8 mouse cellular contexts compared by ENCODE assay signal in genomic region chr5:3341931-3342770, GRCm38 (mm10). TPM values are rescaled to one million over a fixed set of nuclear protein-coding genes. Genes with fewer than 3 reads are reported as not detected.
DNase-seq lines count a peak whose midpoint lies in the region; ATAC-seq lines count a peak whose summit lies in the region.

No protein-coding gene starts in this region.

- H3K9ac ChIP-seq in forebrain, embryonic 13.5 days: peak overlapping the region; percentile 73

- peak overlapping the region; percentile 93 for H3K4me2 ChIP-seq in forebrain, embryonic 13.5 days

- under 1% methylated on average over 60 of the region's 60 CpGs for WGBS in forebrain, embryonic 13.5 days
- under 1% methylated on average over 46 of the region's 60 CpGs for WGBS in macrophage (ENCODE audit: missing documents)

- no peaks in the 10 kb centered on the region for H3K36me3 ChIP-seq in forebrain, embryonic 13.5 days (ENCODE audit: poor library complexity, severe bottlenecking)
- H3K36me3 ChIP-seq in macrophage (ENCODE audit: inconsistent target): peaks cover 5% of the 10 kb centered on the region; the same call in 1 of the 2 replicates

- peak overlapping the region; percentile 62 for H3K4me3 ChIP-seq in forebrain, embryonic 13.5 days
- H3K4me3 ChIP-seq in macrophage (ENCODE audit: inconsistent target): peak overlapping the region; percentile 82

- peaks cover 6% of the 10 kb centered on the region; the same call in 1 of the 2 replicates for H3K27me3 ChIP-seq in forebrain, embryonic 13.5 days

- peak; percentile 76 for DNase-seq in CD4-positive, CD25-positive, alpha-beta regulatory T cell, adult 2 months (ENCODE audit: low read depth, low spot score)
- DNase-seq in adrenal gland, postnatal 10 days: peak; percentile 66
- DNase-seq in heart, postnatal 4 days: peak; percentile 63
- DNase-seq in layer of hippocampus, postnatal 14 days (ENCODE audit: low spot score in 2 of 2): peak; percentile 15 to 25
- peak; percentile 41 to 51 for DNase-seq in right cerebral cortex, postnatal 10 days (ENCODE audit: low spot score in 2 of 2)
- peak; percentile 54 for DNase-seq in urinary bladder, postnatal 14 days (ENCODE audit: low spot score)

- H3K9me3 ChIP-seq in forebrain, embryonic 13.5 days (replicated peaks): no peaks in the 10 kb centered on the region

- H3K27ac ChIP-seq in forebrain, embryonic 13.5 days: peak overlapping the region; percentile 57
- peak overlapping the region; percentile 86 for H3K27ac ChIP-seq in macrophage

- H3K79me2 ChIP-seq in macrophage (ENCODE audit: inconsistent target): peaks cover 46% of the 10 kb centered on the region

- peak; percentile 37 for ATAC-seq in forebrain, embryonic 13.5 days

- peaks cover 27% of the 10 kb centered on the region for H3K4me1 ChIP-seq in forebrain, embryonic 13.5 days

RNA-seq across cellular contexts. Expression of gene Cdk6, which starts 0.9 kb away (rescaled TPM):
- total RNA-seq in adrenal gland, postnatal 10 days (2021): 10 to 100 TPM; 24.2 to 30.8 TPM
- 30.3 and 34.4 TPM in 2 replicates for polyA plus RNA-seq in forebrain, embryonic 13.5 days (2015; fragmentation: Nextera tagmentation; extraction: Ambion mirVana)
- 10 to 100 TPM; 45.6 to 47.5 TPM for total RNA-seq in heart, postnatal 4 days (2021)
- 1 to 10 TPM; 7.6 to 7.9 TPM for total RNA-seq in layer of hippocampus, postnatal 14 days (2021)
- total RNA-seq in macrophage (2018; cell fraction: chromatin; rRNA removed): 1,000 to 10,000 TPM in 1 of 26 experiments, 100 to 1,000 TPM in 24, 10 to 100 TPM in 1; 90.3 to 1,159 (median 221) TPM
- 100 to 1,000 TPM in 1 of 26 experiments, 10 to 100 TPM in 25; 36.6 to 113 (median 61.9) TPM for total RNA-seq in macrophage (2018; cell fraction: cytosol; rRNA removed)
- 100 to 1,000 TPM in 24 of 26 experiments, 10 to 100 TPM in 2; 91.9 to 814 (median 168) TPM for total RNA-seq in macrophage (2018; cell fraction: nucleus; rRNA removed)
- polyA plus RNA-seq in macrophage (2018): 15.0 to 53.3 TPM (median 24.2 TPM) in 3 replicates

Comparison
In these comparisons a context has a peak if more than half of its experiments do, and no peak if none do; other contexts are left out.
1. Peak in every context shown above with its lines: DNase-seq, ATAC-seq, H3K4me3 ChIP-seq and H3K27ac ChIP-seq.
2. DNase-seq: peak in every context shown above with its lines; median percentile 76 in CD4-positive, CD25-positive, alpha-beta regulatory T cell, adult 2 months; 66 in adrenal gland, postnatal 10 days; 63 in heart, postnatal 4 days; 54 in urinary bladder, postnatal 14 days; 46 in right cerebral cortex, postnatal 10 days; 20 in layer of hippocampus, postnatal 14 days.